Mouse (Mus musculus): ENCODE results near the gene Eef2kmt. TPM values are rescaled to one million over a fixed set of nuclear protein-coding genes. Genes with fewer than 3 reads are reported as not detected.

Gene Eef2kmt
- polyA plus RNA-seq, 1 experiment from 2014 or later = 19.8 TPM

- no peak overlapping the region for H3K9ac ChIP-seq
- no peak overlapping the region for H3K4me3 ChIP-seq
- H3K27ac ChIP-seq = no peak overlapping the region
- WGBS = 51% methylated on average over 4 of the region's 4 CpGs
- no peaks in the 10 kb centered on the region for H3K9me3 ChIP-seq (replicated peaks)
- peaks cover 7% of the 10 kb centered on the region for H3K4me1 ChIP-seq (replicated peaks)
- ATAC-seq (replicated peaks; ENCODE audit: insufficient number of reproducible peaks, insufficient read depth, low FRiP score, low read depth) = no peak
- no peak overlapping the region for H3K4me2 ChIP-seq
- H3K36me3 ChIP-seq = no peaks in the 10 kb centered on the region
- H3K27me3 ChIP-seq = no peaks in the 10 kb centered on the region
Measured at GRCm38 (mm10) chr16:5221403-5221802, 34.4 kb downstream of the Eef2kmt start.

- ATAC-seq (replicated peaks; ENCODE audit: insufficient number of reproducible peaks, insufficient read depth, low FRiP score, low read depth) = no peak
- 67% methylated on average over 5 of the region's 5 CpGs for WGBS
Measured at GRCm38 (mm10) chr16:5217341-5218133, 38.2 kb downstream of the Eef2kmt start.

GRCm38 (mm10) chr16:5216686-5217085, 39.1 kb downstream of the Eef2kmt start:
- H3K9me3 ChIP-seq (replicated peaks) = no peaks in the 10 kb centered on the region
- H3K4me2 ChIP-seq = no peak overlapping the region
- H3K4me1 ChIP-seq (replicated peaks) = peaks cover 3% of the 10 kb centered on the region; the same call in 1 of the 2 replicates
- no peak overlapping the region for H3K9ac ChIP-seq
- WGBS = 55% methylated on average over 6 of the region's 6 CpGs
- H3K4me3 ChIP-seq = no peak overlapping the region
- no peak overlapping the region for H3K27ac ChIP-seq
- no peaks in the 10 kb centered on the region for H3K36me3 ChIP-seq
- ATAC-seq (replicated peaks; ENCODE audit: insufficient number of reproducible peaks, insufficient read depth, low FRiP score, low read depth) = no peak
- no peaks in the 10 kb centered on the region for H3K27me3 ChIP-seq

More at GRCm38 (mm10) chr16:5217341-5218133, 38.2 kb downstream of the Eef2kmt start:
- Histone ChIP-seq H3K4me1 (replicated peaks) (peaks cover 7% of the 10 kb centered on the region), H3K4me3 (no peak overlapping the region), H3K9ac (no peak overlapping the region), H3K27me3 (no peaks in the 10 kb centered on the region), H3K36me3 (no peaks in the 10 kb centered on the region), H3K4me2 (no peak overlapping the region), H3K9me3 (replicated peaks) (no peaks in the 10 kb centered on the region), H3K27ac (no peak overlapping the region)

- H3K36me3 ChIP-seq = no peaks in the 10 kb centered on the region
- H3K27me3 ChIP-seq = no peaks in the 10 kb centered on the region
- no peak for ATAC-seq (replicated peaks; ENCODE audit: insufficient number of reproducible peaks, insufficient read depth, low FRiP score, low read depth)
- H3K9ac ChIP-seq = no peak overlapping the region
- 86% methylated on average over 2 of the region's 2 CpGs for WGBS
- peaks cover 3% of the 10 kb centered on the region; the same call in 1 of the 2 replicates for H3K4me1 ChIP-seq (replicated peaks)
- no peak overlapping the region for H3K4me2 ChIP-seq
- H3K9me3 ChIP-seq (replicated peaks) = no peaks in the 10 kb centered on the region
- no peak overlapping the region for H3K4me3 ChIP-seq
- H3K27ac ChIP-seq = no peak overlapping the region
Measured at GRCm38 (mm10) chr16:5214126-5214525, 41.7 kb downstream of the Eef2kmt start.

- no peak overlapping the region for H3K27ac ChIP-seq
- H3K4me2 ChIP-seq = no peak overlapping the region
- 77% methylated on average over 3 of the region's 3 CpGs for WGBS
- ATAC-seq (replicated peaks; ENCODE audit: insufficient number of reproducible peaks, insufficient read depth, low FRiP score, low read depth) = no peak
- H3K27me3 ChIP-seq = no peaks in the 10 kb centered on the region
- H3K9me3 ChIP-seq (replicated peaks) = no peaks in the 10 kb centered on the region
- no peaks in the 10 kb centered on the region for H3K36me3 ChIP-seq
- H3K4me3 ChIP-seq = no peak overlapping the region
- peaks cover 3% of the 10 kb centered on the region; the same call in 1 of the 2 replicates for H3K4me1 ChIP-seq (replicated peaks)
- H3K9ac ChIP-seq = no peak overlapping the region
Measured at GRCm38 (mm10) chr16:5212150-5212549, 43.6 kb downstream of the Eef2kmt start.

GRCm38 (mm10) chr16:5210365-5210764, 45.4 kb downstream of the Eef2kmt start:
- H3K4me3 ChIP-seq = no peak overlapping the region
- H3K27ac ChIP-seq = no peak overlapping the region
- 67% methylated on average over 2 of the region's 2 CpGs for WGBS
- H3K9me3 ChIP-seq (replicated peaks) = no peaks in the 10 kb centered on the region
- H3K9ac ChIP-seq = no peak overlapping the region
- H3K4me1 ChIP-seq (replicated peaks) = no peaks in the 10 kb centered on the region
- H3K4me2 ChIP-seq = no peak overlapping the region
- H3K27me3 ChIP-seq = no peaks in the 10 kb centered on the region
- no peak for ATAC-seq (replicated peaks; ENCODE audit: insufficient number of reproducible peaks, insufficient read depth, low FRiP score, low read depth)
- H3K36me3 ChIP-seq = no peaks in the 10 kb centered on the region

GRCm38 (mm10) chr16:5206051-5206450, 49.7 kb downstream of the Eef2kmt start:
- Histone ChIP-seq H3K4me1 (replicated peaks) (peaks cover 14% of the 10 kb centered on the region), H3K36me3 (no peaks in the 10 kb centered on the region), H3K27me3 (no peaks in the 10 kb centered on the region), H3K27ac (no peak overlapping the region), H3K9ac (no peak overlapping the region), H3K4me3 (no peak overlapping the region), H3K9me3 (replicated peaks) (no peaks in the 10 kb centered on the region), H3K4me2 (no peak overlapping the region)
- WGBS = 52% methylated on average over 5 of the region's 5 CpGs
- ATAC-seq (replicated peaks; ENCODE audit: insufficient number of reproducible peaks, insufficient read depth, low FRiP score, low read depth) = no peak

- Histone ChIP-seq H3K4me2 (no peak overlapping the region), H3K36me3 (no peaks in the 10 kb centered on the region), H3K4me3 (no peak overlapping the region), H3K4me1 (replicated peaks) (peaks cover 14% of the 10 kb centered on the region), H3K9me3 (replicated peaks) (no peaks in the 10 kb centered on the region), H3K27me3 (no peaks in the 10 kb centered on the region), H3K9ac (no peak overlapping the region), H3K27ac (no peak overlapping the region)
- ATAC-seq (replicated peaks; ENCODE audit: insufficient number of reproducible peaks, insufficient read depth, low FRiP score, low read depth) = no peak
- 71% methylated on average over 5 of the region's 5 CpGs for WGBS
Measured at GRCm38 (mm10) chr16:5205431-5205970, 50.3 kb downstream of the Eef2kmt start.

- peaks cover 14% of the 10 kb centered on the region for H3K4me1 ChIP-seq (replicated peaks)
- ATAC-seq (replicated peaks; ENCODE audit: insufficient number of reproducible peaks, insufficient read depth, low FRiP score, low read depth) = peak; percentile 81
- 3% methylated on average over 40 of the region's 40 CpGs for WGBS
- H3K4me2 ChIP-seq = peak within 1 kb of the TSS; percentile 99
- no peaks in the 10 kb centered on the region; the same call in 1 of the 2 replicates for H3K36me3 ChIP-seq
- H3K4me3 ChIP-seq = peak within 1 kb of the TSS; percentile 83
- H3K27ac ChIP-seq = no peak within 1 kb of the TSS
- no peaks in the 10 kb centered on the region for H3K9me3 ChIP-seq (replicated peaks)
- no peaks in the 10 kb centered on the region for H3K27me3 ChIP-seq
- peak within 1 kb of the TSS; percentile 63 for H3K9ac ChIP-seq
Measured at GRCm38 (mm10) chr16:5203668-5204433, 51.9 kb downstream of the Eef2kmt start, which contains the start of gene Nagpa. Nagpa (minus strand) TSS chr16:5204012.

GRCm38 (mm10) chr16:5203200-5203599, 52.6 kb downstream of the Eef2kmt start:
- no peak overlapping the region for H3K27ac ChIP-seq

GRCm38 (mm10) chr16:5202681-5203080, 53.1 kb downstream of the Eef2kmt start:
- Histone ChIP-seq H3K9me3 (replicated peaks) (no peaks in the 10 kb centered on the region), H3K4me3 (peak overlapping the region; percentile 83), H3K4me2 (peak overlapping the region; percentile 99), H3K4me1 (replicated peaks) (peaks cover 14% of the 10 kb centered on the region), H3K27ac (no peak overlapping the region), H3K9ac (0 out of 2 replicates have a peak overlapping the region, but pooled peaks have one; percentile 63), H3K27me3 (no peaks in the 10 kb centered on the region), H3K36me3 (peaks cover 5% of the 10 kb centered on the region; the same call in 1 of the 2 replicates)
- no peak for ATAC-seq (replicated peaks; ENCODE audit: insufficient number of reproducible peaks, insufficient read depth, low FRiP score, low read depth)
- WGBS = 11% methylated on average over 4 of the region's 4 CpGs

More at GRCm38 (mm10) chr16:5203200-5203599, 52.6 kb downstream of the Eef2kmt start:
- Histone ChIP-seq H3K9ac (peak overlapping the region; percentile 63), H3K9me3 (replicated peaks) (no peaks in the 10 kb centered on the region), H3K36me3 (peaks cover 5% of the 10 kb centered on the region; the same call in 1 of the 2 replicates), H3K27me3 (no peaks in the 10 kb centered on the region), H3K4me3 (peak overlapping the region; percentile 83), H3K4me1 (replicated peaks) (peaks cover 14% of the 10 kb centered on the region), H3K4me2 (peak overlapping the region; percentile 99)
- under 1% methylated on average over 36 of the region's 36 CpGs for WGBS
- ATAC-seq (replicated peaks; ENCODE audit: insufficient number of reproducible peaks, insufficient read depth, low FRiP score, low read depth) = peak; percentile 23; the same call in 1 of the 2 replicates

All from heart, embryonic 15.5 days (tissue).